Mouse (Mus musculus): ENCODE results near the gene Sash3. TPM values are rescaled to one million over a fixed set of nuclear protein-coding genes. Genes with fewer than 3 reads are reported as not detected.

Sash3 gene
- total RNA-seq, 2 experiments from 2014 or later = 1.5 to 1.8 TPM

DNA sequence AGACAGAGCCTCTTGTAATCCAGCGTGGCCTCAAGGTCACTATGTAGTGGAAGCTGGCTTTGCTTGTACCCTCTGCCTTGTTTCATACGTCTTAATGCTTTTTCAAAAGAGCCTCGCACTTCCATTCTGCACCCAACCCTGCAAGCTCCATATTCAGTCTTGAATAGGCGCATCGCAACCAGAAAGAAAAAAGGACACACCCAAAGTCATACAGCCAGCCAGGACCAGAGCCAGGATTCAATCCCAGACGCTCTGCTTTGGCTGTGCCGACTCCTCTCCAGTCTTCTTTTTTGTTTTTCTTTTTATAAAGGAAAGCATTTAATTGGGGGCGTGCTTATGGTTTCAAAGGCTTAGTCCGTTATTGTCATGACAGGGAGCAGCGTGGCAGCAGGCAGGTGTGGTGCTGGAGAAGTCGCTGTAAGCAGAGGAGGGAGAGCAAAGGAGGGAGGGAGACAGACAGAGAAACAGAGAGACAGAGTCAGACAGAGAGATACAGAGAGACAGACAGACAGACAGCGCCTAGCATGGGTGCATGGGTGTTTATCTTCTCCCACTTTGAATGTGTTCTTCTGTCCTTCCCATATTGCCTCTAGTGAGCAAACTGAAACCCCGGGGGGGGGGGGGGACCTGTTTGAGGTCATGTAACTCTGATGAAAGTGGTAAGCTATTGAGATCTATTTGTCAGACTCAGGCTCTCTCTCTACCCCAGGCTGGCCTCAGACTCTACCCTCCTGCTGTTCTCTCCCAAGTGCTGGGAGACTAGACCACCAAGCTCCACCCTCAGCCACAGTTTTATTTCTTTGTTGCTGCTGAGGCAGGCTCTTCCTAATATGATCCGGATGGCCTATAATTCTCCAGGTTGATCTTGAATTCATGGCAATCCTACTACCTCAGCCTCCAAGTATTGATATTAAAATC lies 6.6 kb upstream of the Sash3 start:
- intact Hi-C loops (cut with DNase I) = no loop called here
- no peak for DNase-seq (ENCODE audit: low spot score in 2 of 2)

DNA sequence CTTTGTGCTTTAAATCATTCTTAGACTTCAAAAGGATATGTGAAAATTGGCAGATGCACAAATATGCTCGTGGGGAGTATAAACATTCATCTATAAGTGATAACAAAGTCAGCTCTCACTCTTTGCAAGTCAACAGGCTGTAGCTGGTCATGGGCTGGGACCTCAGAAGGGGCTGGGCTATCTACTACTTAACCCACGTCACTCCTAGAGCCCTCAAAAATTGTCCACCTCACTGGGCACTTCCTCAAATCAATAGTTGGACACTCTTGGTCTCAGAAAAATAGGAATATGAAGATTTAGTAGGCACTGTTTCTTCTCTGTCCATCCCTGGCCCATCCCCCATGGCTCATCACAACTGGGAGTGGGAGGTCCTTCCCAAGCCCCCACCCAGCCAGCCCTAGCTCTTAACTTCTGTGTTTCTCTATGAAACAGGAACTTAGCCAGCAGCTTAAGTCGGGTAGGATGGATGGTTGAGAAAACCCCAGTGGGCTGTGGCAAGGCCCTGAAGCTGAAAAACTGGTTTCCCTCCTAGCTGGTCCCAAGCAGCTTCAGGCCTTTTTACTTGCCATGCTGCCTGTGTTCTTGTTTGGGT lies 5.9 kb upstream of the Sash3 start:
- DNase-seq (ENCODE audit: low spot score in 2 of 2) = no peak
- intact Hi-C loops (cut with DNase I) = no loop called here

DNA sequence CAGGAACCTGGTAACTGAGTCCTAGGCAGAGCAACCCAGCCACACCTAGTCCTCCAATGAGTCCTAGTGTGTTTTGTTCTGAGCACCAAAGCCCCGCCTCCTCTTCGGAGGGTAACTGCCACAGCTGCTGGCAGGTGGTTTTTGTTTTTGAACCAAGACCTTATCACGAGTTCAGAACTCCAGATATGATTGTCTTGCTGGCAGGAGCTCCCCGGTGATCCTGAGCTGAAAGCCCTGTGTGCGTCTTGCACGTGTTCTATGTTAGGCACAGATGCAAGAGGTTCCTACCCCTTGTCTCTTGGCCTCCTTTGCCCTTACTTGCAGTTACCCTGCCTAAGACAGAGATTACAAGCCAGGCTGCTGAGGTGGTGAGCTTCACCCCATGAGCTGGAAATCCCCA lies 4.8 kb upstream of the Sash3 start:
- intact Hi-C loops (cut with DNase I) = no loop called here
- no peak for DNase-seq (ENCODE audit: low spot score in 2 of 2)

DNA sequence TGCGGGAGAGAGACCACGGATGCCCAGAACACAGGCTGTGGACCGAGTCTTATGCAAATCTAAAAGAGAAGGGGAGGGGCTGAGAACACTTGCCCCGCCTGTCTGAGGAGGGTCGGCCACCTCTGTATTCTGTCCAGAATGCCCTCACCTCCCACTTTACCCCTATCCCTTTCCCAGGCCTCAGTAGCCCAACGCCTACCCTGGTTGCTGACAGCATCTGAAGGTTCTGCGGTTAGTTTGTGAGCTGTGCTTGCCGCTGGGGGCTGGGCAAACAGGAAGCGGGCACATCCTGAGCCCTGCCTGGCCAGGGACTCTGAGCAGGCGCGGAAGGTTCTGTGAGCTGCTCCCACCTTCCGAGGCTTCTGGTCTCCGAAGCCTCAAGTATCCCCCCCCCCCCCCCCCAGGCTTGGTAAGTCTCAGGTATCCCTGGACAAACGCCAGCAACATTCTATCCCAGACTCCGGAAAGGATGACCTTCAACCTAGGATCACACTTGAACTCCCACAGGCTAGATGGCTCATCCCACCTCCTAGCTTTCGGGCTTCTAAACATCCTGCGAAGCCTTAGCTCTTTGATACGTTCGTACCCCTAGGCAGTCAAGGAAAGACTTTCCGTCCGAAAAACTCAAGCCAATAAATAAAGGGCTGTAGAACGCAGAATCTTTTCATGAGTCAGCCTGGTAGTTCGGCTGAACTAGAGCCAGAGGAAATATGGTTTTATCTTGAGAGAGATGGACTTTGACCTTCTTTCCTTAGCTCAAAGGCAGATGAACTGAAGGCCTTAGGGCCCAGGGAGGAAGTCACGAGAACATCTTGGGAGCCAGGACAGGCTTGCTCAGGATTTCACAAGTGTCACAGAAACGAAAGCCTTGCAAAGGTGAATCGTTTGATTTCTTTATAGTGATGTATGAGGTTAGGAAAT lies 2.6 kb upstream of the Sash3 start:
- DNase-seq (ENCODE audit: low spot score in 2 of 2) = no peak
- intact Hi-C loops (cut with DNase I) = no loop called here

DNA sequence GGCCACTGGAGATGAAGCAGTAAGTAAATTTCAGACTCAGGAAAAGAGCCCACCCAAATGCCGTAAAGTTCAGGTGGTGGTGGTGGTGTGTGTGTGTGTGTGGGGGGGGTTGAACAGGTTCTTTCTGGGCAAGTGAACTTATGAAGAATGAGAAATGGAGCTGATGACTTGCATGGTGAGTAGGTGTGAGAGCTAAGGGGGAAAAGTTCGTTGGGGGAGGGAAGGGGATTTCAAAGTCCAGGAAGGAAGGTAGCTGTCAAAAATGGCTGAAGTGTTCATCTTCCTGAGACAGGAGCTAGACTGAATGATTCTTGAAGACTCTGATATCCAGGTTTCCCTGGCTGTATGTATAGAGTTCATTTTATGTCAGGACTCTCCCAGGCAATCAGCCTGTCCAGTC lies 990 bp downstream of the Sash3 start:
- intact Hi-C loops (cut with DNase I) = no loop called here
- no peak for DNase-seq (ENCODE audit: low spot score in 2 of 2)

DNA sequence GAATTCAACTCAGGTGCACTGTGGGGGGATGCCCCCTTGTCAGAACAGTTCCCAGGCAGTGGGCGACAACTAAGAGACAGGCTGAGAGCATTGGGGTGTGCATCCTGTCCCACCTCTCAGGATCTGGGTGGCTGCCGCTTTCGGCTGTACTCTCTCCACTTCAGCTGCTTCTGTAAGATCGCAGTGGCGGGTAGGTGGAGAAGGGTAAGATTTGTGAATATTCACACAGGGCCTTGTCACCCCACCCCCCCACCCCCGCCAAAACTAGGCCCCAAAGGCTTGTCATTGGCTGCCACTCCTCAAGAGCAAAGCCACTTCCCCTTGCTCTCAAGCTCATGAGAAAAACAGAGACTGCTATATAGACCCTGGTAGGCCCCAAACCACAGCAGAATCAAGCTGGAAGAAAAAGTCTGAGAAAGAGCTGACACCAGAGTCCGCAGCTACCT lies 1.5 kb downstream of the Sash3 start:
- intact Hi-C loops (cut with DNase I) = no loop called here
- no peak for DNase-seq (ENCODE audit: low spot score in 2 of 2)

DNA sequence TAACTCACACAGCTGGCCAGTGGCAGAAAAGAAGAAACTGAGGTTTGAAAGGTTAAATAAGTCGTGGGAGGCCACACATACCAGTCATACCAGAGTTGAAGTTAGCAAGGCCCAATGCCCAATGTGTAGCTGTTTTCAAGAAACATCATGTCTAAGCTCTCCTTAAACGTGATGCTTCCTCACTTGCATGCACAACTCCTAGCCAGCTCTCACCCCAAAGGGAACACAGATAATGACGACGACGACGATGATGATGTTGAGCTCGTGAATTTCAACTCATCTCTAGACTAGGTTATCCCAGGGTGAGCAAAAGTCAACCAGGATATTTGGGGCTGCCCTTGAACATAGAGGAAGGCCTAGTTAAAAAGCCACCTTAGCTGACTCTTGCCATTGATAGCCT lies 5.9 kb downstream of the Sash3 start:
- no peak for DNase-seq (ENCODE audit: low spot score in 2 of 2)
- intact Hi-C loops (cut with DNase I) = no loop called here

DNA sequence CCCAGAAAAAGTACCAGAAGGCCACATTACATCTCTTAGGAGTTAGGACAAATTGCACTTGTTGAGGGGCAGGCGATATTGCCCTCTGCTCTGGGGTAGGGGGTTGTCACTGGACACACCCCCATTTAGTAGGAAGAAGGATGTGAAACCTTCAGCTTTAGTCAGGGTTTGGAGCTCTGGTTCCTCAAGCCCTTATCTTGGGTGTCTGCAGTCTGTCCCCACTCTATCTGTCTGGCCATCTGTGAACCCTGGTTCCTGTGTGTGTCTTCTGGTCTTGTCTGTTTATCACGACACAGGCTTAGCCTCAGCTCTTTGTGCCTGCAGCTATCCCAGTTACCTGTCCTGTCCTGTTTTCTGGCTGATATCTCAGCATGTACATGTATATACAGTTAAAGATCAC lies 7.2 kb downstream of the Sash3 start:
- intact Hi-C loops (cut with DNase I) = no loop called here
- DNase-seq (ENCODE audit: low spot score in 2 of 2) = no peak

DNA sequence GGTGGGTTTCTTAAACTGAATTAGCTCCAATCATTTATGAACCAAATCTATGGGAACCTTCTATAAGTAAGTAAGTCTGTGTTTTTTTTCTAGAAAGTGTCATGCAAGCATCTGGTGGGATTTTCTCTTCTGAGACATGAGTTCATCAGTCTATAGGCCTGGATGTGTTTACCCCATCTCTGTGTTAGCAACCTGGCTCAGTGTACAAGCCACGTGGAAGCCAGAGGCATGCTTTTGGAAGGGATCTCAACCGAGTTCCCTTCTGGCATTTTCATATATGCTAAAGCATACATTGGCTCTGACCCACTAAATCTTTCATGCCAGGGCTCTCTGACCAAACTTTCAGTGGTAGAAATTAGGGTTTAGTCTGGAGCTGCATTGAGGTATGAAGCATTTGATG lies 7.7 kb downstream of the Sash3 start:
- no peak for DNase-seq (ENCODE audit: low spot score in 2 of 2)
- intact Hi-C loops (cut with DNase I) = no loop called here

DNA sequence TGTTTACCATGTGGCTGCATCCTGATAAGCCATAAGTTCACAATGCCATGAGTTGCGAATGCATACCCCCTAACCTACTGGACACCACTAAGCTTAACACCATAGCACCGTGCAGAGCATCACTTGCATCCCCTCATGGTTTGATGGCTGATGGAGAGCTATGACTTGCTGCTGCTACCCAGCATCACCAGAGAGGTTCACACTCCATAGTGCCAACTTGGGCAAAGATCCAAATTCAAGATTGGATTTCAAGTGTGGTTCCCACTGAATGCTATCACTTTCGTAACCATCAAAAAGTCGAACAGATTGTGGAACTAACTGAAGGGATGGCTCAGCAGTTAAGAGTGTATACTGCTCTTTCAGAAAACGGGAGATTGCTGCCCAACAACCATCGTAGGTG lies 9.3 kb downstream of the Sash3 start:
- intact Hi-C loops (cut with DNase I) = no loop called here
- peak in 1 of 2 experiments; percentile 18 for DNase-seq (ENCODE audit: low spot score in 2 of 2)

DNA sequence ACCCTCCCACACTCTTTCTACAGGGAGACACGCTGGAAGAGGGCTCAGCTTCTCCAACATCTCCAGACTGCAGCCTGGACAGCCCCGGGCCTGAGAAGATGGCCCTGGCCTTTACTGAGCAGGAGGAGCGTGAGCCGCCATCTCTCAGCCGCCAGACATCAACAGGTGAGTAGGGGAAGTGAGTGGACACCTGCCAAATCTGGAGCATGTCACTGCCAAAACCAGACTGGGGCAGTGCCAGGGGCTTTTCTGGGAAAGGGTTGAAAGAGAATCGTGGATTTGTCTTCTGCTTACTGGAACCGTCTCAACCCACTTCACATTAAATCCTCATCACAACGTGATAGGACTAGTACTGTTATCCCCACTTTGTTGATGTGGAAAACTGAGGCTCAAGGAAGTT lies 11.2 kb downstream of the Sash3 start:
- DNase-seq (ENCODE audit: low spot score in 2 of 2) = no peak
- intact Hi-C loops (cut with DNase I) = no loop called here

DNA sequence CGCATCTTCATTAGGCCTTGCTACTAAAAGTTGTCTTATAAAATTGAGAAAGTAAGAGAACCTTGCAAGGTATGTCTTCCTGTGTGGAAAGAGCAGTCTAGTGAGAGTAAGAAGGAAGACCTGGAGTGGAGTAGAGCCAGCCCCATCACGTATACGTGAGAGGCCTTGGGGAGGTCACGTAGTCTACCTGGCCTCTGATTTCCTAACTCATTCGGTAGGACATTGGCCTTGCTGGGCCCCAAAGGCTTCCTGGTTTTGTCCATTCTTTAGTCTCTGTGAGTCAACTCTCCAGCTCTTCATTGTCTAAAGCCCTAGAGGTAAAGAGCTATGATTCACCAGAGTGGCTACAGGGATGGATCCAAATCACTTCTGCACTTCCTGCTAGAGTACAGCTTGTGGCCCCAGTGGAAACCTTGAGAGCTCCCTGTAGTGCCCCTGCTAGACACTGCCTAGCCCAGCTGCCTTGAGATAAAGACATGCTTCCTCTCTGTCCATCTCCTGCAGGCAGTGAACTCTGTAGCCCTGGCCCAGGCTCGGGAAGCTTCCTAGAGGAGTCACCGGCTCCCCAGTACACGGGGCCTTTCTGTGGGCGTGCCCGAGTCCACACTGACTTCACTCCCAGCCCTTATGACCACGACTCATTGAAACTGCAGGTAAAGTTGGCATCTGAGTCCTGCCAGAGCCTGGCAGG lies 12.1 kb downstream of the Sash3 start:
- DNase-seq (ENCODE audit: low spot score in 2 of 2) = no peak
- intact Hi-C loops (cut with DNase I) = no loop called here

DNA sequence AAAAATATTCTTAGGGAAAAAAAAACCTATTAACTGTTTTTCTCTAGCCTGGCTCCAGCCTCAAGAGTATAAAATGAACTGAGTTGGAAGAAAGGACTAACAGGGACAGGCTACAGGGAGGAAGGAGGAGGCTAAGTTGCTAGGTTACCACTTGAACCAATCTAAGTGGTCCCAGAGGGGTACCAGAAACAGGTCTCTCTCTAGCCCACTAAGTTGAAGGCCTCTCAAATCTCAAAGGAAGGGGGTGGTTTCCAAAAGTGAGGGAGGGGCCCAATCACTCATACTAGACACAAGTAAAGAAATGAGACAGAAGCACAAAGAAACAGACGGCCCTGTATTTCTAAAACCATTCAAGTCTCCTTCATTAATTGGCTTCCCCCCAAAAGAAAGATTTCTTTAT lies 23.7 kb downstream of the Sash3 start:
- no peak for DNase-seq (ENCODE audit: low spot score in 2 of 2)
- intact Hi-C loops (cut with DNase I) = no loop called here

DNA sequence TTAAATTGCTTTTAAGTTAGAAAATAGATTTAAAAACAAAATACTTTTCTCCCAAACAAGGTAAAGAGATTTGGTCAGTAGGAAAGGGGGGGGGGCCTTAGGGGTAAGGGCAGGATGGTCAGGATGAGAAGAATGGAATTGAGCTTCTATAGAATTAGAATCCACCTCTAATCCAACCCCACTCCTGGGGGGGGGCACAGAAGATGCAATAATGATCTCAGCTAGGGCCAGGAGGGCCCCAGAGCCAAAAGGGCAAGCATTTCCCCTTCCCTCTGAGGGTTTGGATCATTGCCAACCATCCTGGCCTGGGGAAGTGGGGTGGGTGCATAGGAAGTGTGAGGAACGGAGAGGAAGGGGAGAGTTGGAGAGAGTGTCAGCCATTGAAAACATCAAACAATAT lies 24.1 kb downstream of the Sash3 start:
- no peak for DNase-seq (ENCODE audit: low spot score in 2 of 2)
- intact Hi-C loops (cut with DNase I) = no loop called here

DNA sequence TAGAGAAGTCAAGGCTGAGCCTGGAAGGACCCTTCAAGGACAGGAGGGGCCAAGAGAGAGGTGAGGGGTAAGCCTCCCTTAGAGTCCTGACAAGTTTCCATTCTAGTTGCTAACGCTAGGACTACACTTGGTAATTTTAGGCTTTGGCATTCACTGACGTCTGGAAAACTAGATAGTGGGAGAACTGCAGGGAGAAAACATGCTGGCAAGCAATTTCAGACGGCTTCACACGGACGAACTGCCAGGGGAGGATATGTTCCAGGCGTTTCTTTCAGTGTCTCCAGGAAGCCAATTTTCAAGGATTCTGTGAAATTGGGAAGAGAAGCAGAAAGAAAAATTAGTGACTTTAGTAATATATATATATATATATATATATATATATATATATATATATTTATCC lies 35.6 kb downstream of the Sash3 start:
- intact Hi-C loops (cut with DNase I) = no loop called here
- peak in 1 of 2 experiments; percentile 28 for DNase-seq (ENCODE audit: low spot score in 2 of 2)

DNA sequence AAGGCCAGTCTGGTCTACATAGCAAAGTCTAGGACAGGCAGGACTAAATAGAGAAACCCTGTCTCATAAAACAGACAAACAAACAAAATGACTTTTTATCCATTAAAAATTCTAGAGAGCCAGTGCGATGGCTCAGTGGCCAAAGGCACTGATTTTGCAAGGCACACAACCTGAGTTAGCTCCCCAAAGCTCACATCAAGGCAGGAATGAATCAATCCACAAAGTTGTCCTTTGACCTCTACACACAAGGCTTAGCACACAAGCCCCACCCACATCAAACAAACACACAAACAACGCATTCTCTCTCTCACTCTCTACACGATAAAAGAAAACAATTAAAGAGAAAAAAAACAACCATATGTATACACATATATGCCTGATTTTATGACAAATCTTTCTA lies 38.5 kb downstream of the Sash3 start:
- intact Hi-C loops (cut with DNase I) = no loop called here
- DNase-seq (ENCODE audit: low spot score in 2 of 2) = no peak

DNA sequence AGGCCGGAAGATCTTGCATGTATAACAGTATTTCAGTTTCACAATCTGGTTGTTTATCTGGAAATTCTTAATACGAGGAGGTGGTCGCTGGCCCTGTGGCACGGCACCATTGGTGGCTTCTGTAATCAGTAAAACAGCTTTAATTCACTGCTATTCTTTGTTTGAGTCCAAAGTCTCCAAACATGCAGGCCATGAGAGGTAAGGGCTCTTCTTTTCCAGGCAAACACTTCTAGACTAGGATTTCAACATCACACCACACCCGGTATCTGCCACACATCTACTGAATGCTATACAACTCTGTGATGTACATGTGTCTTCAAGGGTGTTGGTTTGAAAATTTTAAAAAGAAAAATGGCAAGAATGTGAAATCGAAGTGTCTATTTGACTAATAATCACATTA lies 45.0 kb downstream of the Sash3 start:
- no peak for DNase-seq (ENCODE audit: low spot score in 2 of 2)
- intact Hi-C loops (cut with DNase I) = no loop called here

DNA sequence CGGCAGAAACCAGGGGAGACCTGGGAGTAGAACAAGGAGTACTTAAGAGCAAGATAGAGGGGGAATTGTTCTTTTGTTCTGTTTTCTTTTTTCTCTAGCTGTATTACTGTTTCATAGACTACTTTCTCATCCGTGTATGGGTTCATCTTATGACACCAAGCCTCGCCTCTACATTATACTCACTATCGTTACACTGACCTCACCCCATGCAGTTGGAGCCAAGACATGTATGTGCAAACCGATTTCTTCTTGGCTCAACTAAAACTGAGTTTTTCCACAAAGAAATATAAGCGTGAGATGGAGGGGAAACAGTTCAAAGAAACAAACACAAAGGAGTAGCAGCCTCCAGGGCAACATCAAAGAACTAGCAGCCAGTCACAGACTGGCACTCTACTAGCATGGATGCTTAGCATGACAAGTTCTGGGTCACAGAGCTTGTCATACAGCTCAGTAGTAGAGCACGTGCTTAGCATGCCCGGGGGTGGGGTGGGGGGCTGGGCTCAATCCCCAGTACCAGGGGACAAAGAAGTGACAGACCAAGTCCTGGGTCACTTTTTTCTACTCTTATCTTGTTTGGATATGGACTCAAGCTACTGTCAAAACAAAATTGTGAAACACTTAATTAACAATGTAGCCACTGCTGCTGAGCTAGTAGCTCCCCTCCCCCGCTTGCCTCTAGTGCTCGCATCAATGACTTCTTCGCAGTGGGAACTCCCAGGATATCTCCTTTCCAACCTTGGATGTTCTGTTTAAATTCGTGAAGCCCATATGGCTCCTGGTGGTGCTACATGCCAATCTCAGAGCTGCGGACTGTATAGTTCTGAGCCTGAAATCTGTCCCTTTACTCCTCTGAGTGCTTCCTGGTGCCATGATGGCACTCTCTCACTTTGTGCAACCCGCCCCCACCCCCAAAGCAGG lies 47.3 kb downstream of the Sash3 start:
- intact Hi-C loops (cut with DNase I) = no loop called here
- DNase-seq (ENCODE audit: low spot score in 2 of 2) = no peak

DNA sequence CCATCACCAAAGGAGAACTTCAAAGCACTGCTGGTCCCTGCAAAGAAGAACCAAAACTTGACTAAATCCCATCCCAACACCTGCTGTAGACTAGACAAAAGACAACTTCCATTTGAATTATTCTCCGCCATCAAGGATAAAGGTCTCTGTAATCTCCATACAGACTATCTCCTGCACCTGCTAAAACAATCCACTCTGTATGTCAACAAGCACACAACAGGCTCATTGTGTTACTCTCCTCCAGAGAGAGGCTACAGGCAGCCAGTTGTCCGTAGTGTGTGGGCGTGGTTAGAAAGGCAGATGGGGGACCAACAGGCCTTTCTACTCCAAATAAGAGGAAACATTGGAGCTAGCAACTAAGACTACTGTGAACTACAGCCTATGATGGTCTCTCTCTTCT lies 51.6 kb downstream of the Sash3 start:
- no peak for DNase-seq (ENCODE audit: low spot score in 2 of 2)
- intact Hi-C loops (cut with DNase I) = no loop called here
